Mouse (Mus musculus): ENCODE measurements around the gene Ptp4a2. TPM values are rescaled to one million over a fixed set of nuclear protein-coding genes. Genes with fewer than 3 reads are reported as not detected.

The Ptp4a2 gene
- polyA plus RNA-seq, 1 experiment from 2014 or later = 288 TPM

GRCm38 (mm10) chr4:129829799-129830198 lies 18.8 kb downstream of the Ptp4a2 start:
- Histone ChIP-seq H3K4me1 (replicated peaks) (peaks cover 34% of the 10 kb centered on the region), H3K4me3 (no peak overlapping the region), H3K27ac (replicated peaks) (no peak overlapping the region), H3K27me3 (no peaks in the 10 kb centered on the region), H3K36me3 (no peaks in the 10 kb centered on the region), H3K9me3 (no peaks in the 10 kb centered on the region), H3K9ac (no peak overlapping the region), H3K4me2 (no peak overlapping the region)
- ATAC-seq (ENCODE audit: low read depth) = no peak
- 78% methylated on average over 1 of the region's 1 CpGs for WGBS

DNA sequence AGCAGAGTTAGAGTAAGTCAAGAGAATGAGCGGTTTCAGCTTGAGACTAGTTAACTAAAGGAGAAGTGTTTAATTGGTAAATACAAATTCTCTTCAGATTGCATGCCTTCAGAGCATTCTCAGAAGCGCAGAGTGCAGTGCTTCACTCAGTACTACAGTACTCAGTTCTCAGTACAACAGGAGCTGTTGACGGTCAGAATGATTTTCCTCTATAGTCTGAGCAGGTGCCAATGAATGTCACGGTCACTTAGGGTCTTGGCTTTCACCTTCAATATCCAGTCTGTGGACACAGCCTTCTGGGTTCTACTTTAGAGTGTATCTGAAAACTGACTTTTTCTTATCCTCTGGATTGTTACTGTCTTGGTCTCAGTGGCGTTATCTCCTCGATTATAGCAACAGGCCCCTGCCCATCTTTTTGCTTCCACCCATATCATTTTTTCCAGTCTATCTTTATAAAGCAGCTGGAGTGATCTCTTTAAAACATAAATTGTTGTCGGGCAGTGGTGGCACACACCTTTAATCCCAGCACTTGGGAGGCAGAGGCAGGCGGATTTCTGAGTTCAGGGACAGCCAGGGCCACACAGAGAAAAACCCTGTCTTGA lies 19.4 kb downstream of the Ptp4a2 start:
- no peak overlapping the region for H3K27ac ChIP-seq (replicated peaks)
- no peak overlapping the region for H3K4me3 ChIP-seq
- WGBS = 94% methylated on average over 8 of the region's 8 CpGs
- H3K36me3 ChIP-seq = no peaks in the 10 kb centered on the region
- H3K4me1 ChIP-seq (replicated peaks) = peaks cover 34% of the 10 kb centered on the region
- H3K27me3 ChIP-seq = no peaks in the 10 kb centered on the region
- ATAC-seq (ENCODE audit: low read depth) = no peak
- no peak overlapping the region for H3K9ac ChIP-seq
- no peaks in the 10 kb centered on the region for H3K9me3 ChIP-seq
- H3K4me2 ChIP-seq = no peak overlapping the region

- 0 out of 2 replicates have a peak, but pooled peaks cover 4% of the 10 kb centered on the region for H3K36me3 ChIP-seq
- no peak overlapping the region for H3K4me3 ChIP-seq
- H3K4me1 ChIP-seq (replicated peaks) = peaks cover 22% of the 10 kb centered on the region
- H3K27me3 ChIP-seq = no peaks in the 10 kb centered on the region
- no peak overlapping the region for H3K4me2 ChIP-seq
- ATAC-seq (ENCODE audit: low read depth) = no peak
- no peaks in the 10 kb centered on the region for H3K9me3 ChIP-seq
- H3K27ac ChIP-seq (replicated peaks) = no peak overlapping the region
- no peak overlapping the region for H3K9ac ChIP-seq
- WGBS = 77% methylated on average over 6 of the region's 6 CpGs
Observed at GRCm38 (mm10) chr4:129834581-129834980, 23.6 kb downstream of the Ptp4a2 start.

DNA sequence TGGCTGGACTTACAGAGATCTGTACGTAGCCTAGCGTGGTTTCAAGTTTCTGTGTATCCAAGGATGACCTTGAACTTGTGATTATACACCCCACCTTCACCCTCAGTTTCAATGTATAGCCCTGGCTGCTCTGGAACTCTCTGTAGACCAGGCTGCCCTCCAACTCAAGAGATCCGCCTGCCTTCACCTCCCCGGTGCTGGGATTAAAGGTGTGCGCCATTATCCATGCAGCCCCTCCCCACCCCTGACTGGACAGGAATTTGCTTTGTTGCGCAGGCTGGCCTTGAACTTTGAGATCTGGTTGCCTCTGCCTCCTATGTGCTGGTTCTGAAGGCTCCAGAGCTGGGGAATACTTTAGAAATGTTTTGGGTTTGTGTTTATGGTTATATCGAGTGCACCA lies 24.3 kb downstream of the Ptp4a2 start:
- Histone ChIP-seq H3K9ac (no peak overlapping the region), H3K4me2 (no peak overlapping the region), H3K36me3 (peaks cover 10% of the 10 kb centered on the region), H3K27ac (replicated peaks) (no peak overlapping the region), H3K9me3 (no peaks in the 10 kb centered on the region), H3K27me3 (no peaks in the 10 kb centered on the region), H3K4me3 (no peak overlapping the region), H3K4me1 (replicated peaks) (peaks cover 20% of the 10 kb centered on the region; the same call in 1 of the 2 replicates)
- no peak for ATAC-seq (ENCODE audit: low read depth)
- 92% methylated on average over 7 of the region's 7 CpGs for WGBS

- H3K4me1 ChIP-seq (replicated peaks) = no peaks in the 10 kb centered on the region
- no peaks in the 10 kb centered on the region for H3K9me3 ChIP-seq
- H3K27ac ChIP-seq (replicated peaks) = no peak overlapping the region
- H3K4me2 ChIP-seq = no peak overlapping the region
- no peaks in the 10 kb centered on the region for H3K27me3 ChIP-seq
- peaks cover 41% of the 10 kb centered on the region for H3K36me3 ChIP-seq
- WGBS = 91% methylated on average over 7 of the region's 7 CpGs
- ATAC-seq (ENCODE audit: low read depth) = no peak
- H3K9ac ChIP-seq = no peak overlapping the region
- H3K4me3 ChIP-seq = no peak overlapping the region
Observed at GRCm38 (mm10) chr4:129839866-129840555, 29.0 kb downstream of the Ptp4a2 start.

DNA sequence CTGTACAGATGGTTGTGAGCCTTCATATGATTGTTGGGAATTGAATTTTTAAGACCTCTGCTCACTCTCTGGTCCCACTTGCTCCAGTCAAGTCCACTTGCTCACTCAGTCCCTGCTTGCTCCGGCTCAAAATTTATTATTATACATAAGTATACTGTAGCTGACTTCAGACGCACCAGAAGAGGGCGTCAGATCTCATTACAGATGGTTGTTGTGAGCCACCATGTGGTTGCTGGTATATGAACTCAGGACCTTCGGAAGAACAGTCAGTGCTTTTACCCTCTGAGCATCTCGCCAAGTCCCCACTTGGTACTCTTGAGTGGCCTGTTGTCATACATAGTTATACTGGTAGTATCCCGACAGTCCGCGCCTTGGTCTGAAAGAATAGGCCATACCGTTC lies 35.8 kb downstream of the Ptp4a2 start:
- no peak overlapping the region for H3K4me2 ChIP-seq
- no peaks in the 10 kb centered on the region for H3K4me1 ChIP-seq (replicated peaks)
- H3K4me3 ChIP-seq = no peak overlapping the region
- no peak for ATAC-seq (ENCODE audit: low read depth)
- H3K27ac ChIP-seq (replicated peaks) = no peak overlapping the region
- peaks cover 68% of the 10 kb centered on the region for H3K36me3 ChIP-seq
- WGBS = 86% methylated on average over 9 of the region's 9 CpGs
- no peaks in the 10 kb centered on the region for H3K27me3 ChIP-seq
- no peak overlapping the region for H3K9ac ChIP-seq
- no peaks in the 10 kb centered on the region for H3K9me3 ChIP-seq

DNA sequence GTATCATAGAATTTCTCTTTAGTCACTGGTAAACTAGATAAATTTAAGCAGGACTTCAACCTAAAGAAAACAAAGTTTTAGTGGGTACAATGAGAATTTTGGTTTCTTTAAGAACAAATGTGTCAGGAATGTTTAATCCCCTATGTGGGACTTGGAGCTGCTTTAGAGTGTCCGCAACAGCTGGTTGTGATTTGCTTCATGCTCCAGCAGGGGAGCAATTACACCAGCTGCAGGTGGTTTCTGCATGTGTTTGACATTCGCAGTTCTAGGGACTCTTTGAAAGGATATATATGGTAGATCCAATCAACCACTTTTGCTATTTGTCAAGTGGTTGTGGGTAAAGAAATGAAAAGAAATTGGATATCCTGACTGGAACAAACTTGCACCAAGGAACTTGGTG lies 39.5 kb downstream of the Ptp4a2 start:
- H3K9me3 ChIP-seq = no peaks in the 10 kb centered on the region
- peaks cover 55% of the 10 kb centered on the region for H3K36me3 ChIP-seq
- WGBS = 70% methylated on average over 2 of the region's 2 CpGs
- no peak overlapping the region for H3K4me3 ChIP-seq
- H3K27ac ChIP-seq (replicated peaks) = no peak overlapping the region
- no peak overlapping the region for H3K4me2 ChIP-seq
- H3K9ac ChIP-seq = no peak overlapping the region
- H3K4me1 ChIP-seq (replicated peaks) = peaks cover 8% of the 10 kb centered on the region; the same call in 1 of the 2 replicates
- no peaks in the 10 kb centered on the region for H3K27me3 ChIP-seq
- no peak for ATAC-seq (ENCODE audit: low read depth)

GRCm38 (mm10) chr4:129851861-129852260 lies 40.8 kb downstream of the Ptp4a2 start:
- Histone ChIP-seq H3K4me3 (no peak overlapping the region), H3K4me1 (replicated peaks) (peaks cover 17% of the 10 kb centered on the region; the same call in 1 of the 2 replicates), H3K27me3 (no peaks in the 10 kb centered on the region), H3K4me2 (no peak overlapping the region), H3K9ac (no peak overlapping the region), H3K36me3 (peaks cover 41% of the 10 kb centered on the region), H3K9me3 (no peaks in the 10 kb centered on the region), H3K27ac (replicated peaks) (no peak overlapping the region)
- ATAC-seq (ENCODE audit: low read depth) = no peak
- 84% methylated on average over 3 of the region's 3 CpGs for WGBS

DNA sequence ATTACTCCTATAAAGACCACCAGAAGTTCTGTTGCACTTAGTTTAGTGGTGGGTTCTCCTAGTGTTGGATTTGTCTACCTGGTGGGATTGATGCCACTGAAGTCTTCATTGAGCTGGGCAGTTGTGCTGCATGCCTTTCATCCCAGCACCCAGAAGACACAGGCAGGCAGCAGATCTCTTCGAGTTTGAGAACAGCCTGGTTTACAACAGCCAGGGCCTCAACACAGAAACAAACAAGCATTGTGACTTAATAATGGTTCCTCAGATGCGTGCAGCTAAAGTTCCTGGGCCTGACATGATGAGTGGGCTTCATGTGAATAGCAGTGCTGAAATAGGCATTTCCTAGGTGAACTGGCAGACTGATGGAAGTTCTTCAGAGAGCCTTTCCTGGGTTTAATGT lies 42.0 kb downstream of the Ptp4a2 start:
- H3K4me1 ChIP-seq (replicated peaks) = peaks cover 17% of the 10 kb centered on the region; the same call in 1 of the 2 replicates
- no peaks in the 10 kb centered on the region for H3K9me3 ChIP-seq
- H3K4me3 ChIP-seq = no peak overlapping the region
- peaks cover 32% of the 10 kb centered on the region for H3K36me3 ChIP-seq
- H3K27me3 ChIP-seq = no peaks in the 10 kb centered on the region
- H3K27ac ChIP-seq (replicated peaks) = no peak overlapping the region
- no peak overlapping the region for H3K4me2 ChIP-seq
- H3K9ac ChIP-seq = no peak overlapping the region
- WGBS = 61% methylated on average over 2 of the region's 2 CpGs
- ATAC-seq (ENCODE audit: low read depth) = no peak

DNA sequence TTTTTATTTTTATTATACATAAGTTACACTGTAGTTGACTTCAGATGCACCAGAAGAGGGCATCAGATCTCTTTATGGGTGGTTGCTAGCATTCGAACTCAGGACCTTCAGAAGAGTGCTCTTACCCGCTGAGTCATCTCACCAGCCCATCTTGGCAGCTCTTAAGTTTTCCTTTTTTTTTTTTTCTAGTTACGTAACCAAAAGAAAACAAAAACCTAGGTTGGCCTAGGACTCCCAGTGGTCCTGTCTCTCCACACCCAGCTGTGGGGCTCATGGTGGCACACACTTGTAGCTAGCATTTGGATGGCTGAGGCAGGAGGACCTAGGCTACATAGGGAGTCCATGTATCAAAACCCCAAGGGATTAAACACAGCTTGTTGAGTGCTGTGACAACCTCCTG lies 43.0 kb downstream of the Ptp4a2 start:
- Histone ChIP-seq H3K4me1 (replicated peaks) (peaks cover 17% of the 10 kb centered on the region; the same call in 1 of the 2 replicates), H3K4me3 (no peak overlapping the region), H3K27ac (replicated peaks) (no peak overlapping the region), H3K9ac (no peak overlapping the region), H3K9me3 (no peaks in the 10 kb centered on the region), H3K27me3 (no peaks in the 10 kb centered on the region), H3K36me3 (peaks cover 24% of the 10 kb centered on the region), H3K4me2 (no peak overlapping the region)
- 93% methylated on average over 3 of the region's 3 CpGs for WGBS
- no peak for ATAC-seq (ENCODE audit: low read depth)

- Histone ChIP-seq H3K4me2 (no peak overlapping the region), H3K9me3 (no peaks in the 10 kb centered on the region), H3K36me3 (peaks cover 20% of the 10 kb centered on the region), H3K4me3 (no peak overlapping the region), H3K9ac (no peak overlapping the region), H3K27me3 (no peaks in the 10 kb centered on the region), H3K27ac (replicated peaks) (no peak overlapping the region), H3K4me1 (replicated peaks) (peaks cover 17% of the 10 kb centered on the region; the same call in 1 of the 2 replicates)
- ATAC-seq (ENCODE audit: low read depth) = no peak
- 83% methylated on average over 3 of the region's 3 CpGs for WGBS
Observed at GRCm38 (mm10) chr4:129854615-129855014, 43.6 kb downstream of the Ptp4a2 start.

GRCm38 (mm10) chr4:129855051-129855970 lies 44.3 kb downstream of the Ptp4a2 start:
- no peak; the same call in 1 of the 2 replicates for ATAC-seq (ENCODE audit: low read depth)
- no peak overlapping the region for H3K27ac ChIP-seq (replicated peaks)
- 71% methylated on average over 16 of the region's 16 CpGs for WGBS
- H3K9me3 ChIP-seq = no peaks in the 10 kb centered on the region
- no peak overlapping the region for H3K9ac ChIP-seq
- no peak overlapping the region for H3K4me3 ChIP-seq
- no peaks in the 10 kb centered on the region for H3K27me3 ChIP-seq
- H3K4me1 ChIP-seq (replicated peaks) = peaks cover 17% of the 10 kb centered on the region; the same call in 1 of the 2 replicates
- no peak overlapping the region for H3K4me2 ChIP-seq
- peaks cover 19% of the 10 kb centered on the region for H3K36me3 ChIP-seq
